19 mouse cellular contexts compared by ENCODE assay signal in genomic region chr2:3148731-3149130, GRCm38 (mm10). TPM values are rescaled to one million over a fixed set of nuclear protein-coding genes. Genes with fewer than 3 reads are reported as not detected.
DNase-seq lines count a peak whose midpoint lies in the region; ATAC-seq and TF ChIP-seq lines count a peak whose summit lies in the region.
"Had no signal": no experiment of that assay in that cellular context is flagged by ENCODE, and none has a peak within 500 bp of the region (broad histone marks: within the 10 kb centered on the region; RNA-seq: fewer than 3 reads in every experiment).

No protein-coding gene starts in this region.

- peaks cover 5% of the 10 kb centered on the region; the same call in 1 of the 2 replicates for H3K4me1 ChIP-seq in kidney, adult 2 months (ENCODE audit: control insufficient read depth, insufficient read depth, low read length)
- H3K4me1 ChIP-seq in brown adipose tissue, adult 24 weeks (ENCODE audit: control insufficient read depth, insufficient read depth, insufficient read length, low read length), result peaks cover 22% of the 10 kb centered on the region
- H3K4me1 ChIP-seq in hindbrain, embryonic 11.5 days (replicated peaks; ENCODE audit: control insufficient read depth, insufficient read depth, low read length), result no peaks in the 10 kb centered on the region
- H3K4me1 ChIP-seq: forebrain, embryonic 13.5 days; forebrain, embryonic 15.5 days had no signal

- no peak overlapping the region for H3K4me3 ChIP-seq in kidney, adult 2 months (ENCODE audit: insufficient read depth, low read depth, low read length)
- H3K4me3 ChIP-seq in brown adipose tissue, adult 24 weeks (ENCODE audit: insufficient read depth, low read depth, low read length), result 0 out of 2 replicates have a peak overlapping the region, but pooled peaks have one; percentile 2
- no peak overlapping the region for H3K4me3 ChIP-seq in hindbrain, embryonic 11.5 days (ENCODE audit: low read depth, low read length)
- H3K4me3 ChIP-seq: embryonic facial prominence, embryonic 10.5 days; embryonic facial prominence, embryonic 12.5 days; forebrain, embryonic 13.5 days; forebrain, embryonic 15.5 days had no signal

- TF ChIP-seq CTCF in kidney, adult 2 months (conservative IDR thresholded peaks at IDR 0.05; ENCODE audit: insufficient read depth, insufficient read length, low read depth, low read length), result no peak

- H3K9me3 ChIP-seq in hindbrain, embryonic 11.5 days (ENCODE audit: control insufficient read depth, low read length), result no peaks in the 10 kb centered on the region
- H3K9me3 ChIP-seq: embryonic facial prominence, embryonic 10.5 days; embryonic facial prominence, embryonic 12.5 days; forebrain, embryonic 13.5 days; forebrain, embryonic 15.5 days had no signal

- H3K36me3 ChIP-seq in kidney, adult 2 months (ENCODE audit: control insufficient read depth, insufficient read depth, low read length), result no peaks in the 10 kb centered on the region
- no peaks in the 10 kb centered on the region for H3K36me3 ChIP-seq in hindbrain, embryonic 11.5 days (ENCODE audit: control insufficient read depth, insufficient read depth, low read length)
- H3K36me3 ChIP-seq: forebrain, embryonic 15.5 days had no signal

- no peak overlapping the region for H3K9ac ChIP-seq in hindbrain, embryonic 11.5 days (ENCODE audit: low read depth, low read length)
- H3K9ac ChIP-seq: embryonic facial prominence, embryonic 12.5 days; forebrain, embryonic 13.5 days; forebrain, embryonic 15.5 days had no signal

- no peaks in the 10 kb centered on the region for H3K27me3 ChIP-seq in kidney, adult 2 months (replicated peaks; ENCODE audit: control insufficient read depth, insufficient read depth, low read length)
- H3K27me3 ChIP-seq in hindbrain, embryonic 11.5 days (ENCODE audit: control insufficient read depth, insufficient read depth, low read length), result no peaks in the 10 kb centered on the region
- H3K27me3 ChIP-seq: embryonic facial prominence, embryonic 12.5 days; forebrain, embryonic 13.5 days; forebrain, embryonic 15.5 days had no signal

- no peak overlapping the region for H3K27ac ChIP-seq in kidney, adult 2 months (ENCODE audit: insufficient read depth, low read depth, low read length)
- peak overlapping the region; percentile 81 for H3K27ac ChIP-seq in brown adipose tissue, adult 24 weeks (replicated peaks; ENCODE audit: low read depth, low read length)
- H3K27ac ChIP-seq in hindbrain, embryonic 11.5 days (ENCODE audit: low read depth, low read length), result no peak overlapping the region
- H3K27ac ChIP-seq: embryonic facial prominence, embryonic 10.5 days; embryonic facial prominence, embryonic 12.5 days; forebrain, embryonic 13.5 days; forebrain, embryonic 15.5 days had no signal

- no peak for TF ChIP-seq POLR2A in kidney, adult 2 months (IDR thresholded peaks at IDR 0.05; ENCODE audit: low read depth, low read length)

- peak; percentile 91 for DNase-seq in heart, adult 11 months
- DNase-seq in heart, postnatal 4 days, result no peak
- DNase-seq in kidney, adult 2 months, result peak; percentile 40
- DNase-seq in kidney, adult 18-20 months, result no peak
- DNase-seq in hindbrain, embryonic 11.5 days (ENCODE audit: low spot score), result no peak
- DNase-seq: adrenal gland, adult 2 months; adrenal gland, postnatal 10 days; adrenal gland, postnatal 25 days; cerebellum, adult 11-12 months; cerebellum, adult 2 months; cerebellum, adult 9-10 months; cerebellum, postnatal 10 days; cerebellum, postnatal 25 days had no signal

- ATAC-seq in hindbrain, embryonic 11.5 days (ENCODE audit: low FRiP score), result no peak
- ATAC-seq: forebrain, embryonic 13.5 days; forebrain, embryonic 15.5 days had no signal

- no peak overlapping the region for H3K4me2 ChIP-seq in hindbrain, embryonic 11.5 days (replicated peaks; ENCODE audit: low read depth, low read length)
- H3K4me2 ChIP-seq: embryonic facial prominence, embryonic 12.5 days; forebrain, embryonic 13.5 days; forebrain, embryonic 15.5 days had no signal

- WGBS in kidney, adult 2 months, result 77% methylated on average over 8 of the region's 8 CpGs
- WGBS in hindbrain, embryonic 11.5 days, result 89% methylated on average over 8 of the region's 8 CpGs

RNA-seq across cellular contexts. Expression of gene Fam171a1, which starts 34.7 kb away (rescaled TPM):
- total RNA-seq in heart, postnatal 4 days (2021), result 10 to 100 TPM; 36.0 to 36.5 TPM
- 21.7 and 23.7 TPM in 2 replicates for polyA plus RNA-seq in kidney, adult 2 months (2012; rRNA removed)
- 5.2 and 10.0 TPM in 2 replicates for polyA plus RNA-seq in brown adipose tissue, adult 24 weeks (2012; ENCODE audit: insufficient read depth, insufficient read length, missing spikeins)
- polyA plus RNA-seq in hindbrain, embryonic 11.5 days (2014; fragmentation: Nextera tagmentation; extraction: Ambion mirVana), result 41.4 and 44.2 TPM in 2 replicates
- total RNA-seq: MEL had no signal

Comparison
In these comparisons a context has a peak if more than half of its experiments do, and no peak if none do; other contexts are left out.
1. DNase-seq: peak in heart, adult 11 months (single experiment) and kidney, adult 2 months (single experiment); none in heart, postnatal 4 days (single experiment), kidney, adult 18-20 months (single experiment) and hindbrain, embryonic 11.5 days (single experiment).